Mouse (Mus musculus) right cerebral cortex, adult 18-20 months (tissue): ENCODE data around the gene Wdr89.
"Not testable (repeated sequence)": the region's sequence is repeated elsewhere in the genome, so short reads cannot be mapped to it uniquely, and the experiment has no call there.

Experiments
- DNase-seq: peaks from one replicate; pipeline ENCODE4 v3.0.0; 2022; ENCODE audit warnings: mixed read lengths

The Wdr89 gene

GRCm38 (mm10) chr12:75669258-75670106 lies at the start of gene Wdr89:
Wdr89 (minus strand) TSS chr12:75669537.
- DNase-seq = peak; percentile 100

- no peak for DNase-seq
Measured at GRCm38 (mm10) chr12:75713596-75713995, 44.3 kb upstream of the Wdr89 start.

- not testable (repeated sequence) for DNase-seq
Measured at GRCm38 (mm10) chr12:75712905-75713304, 43.6 kb upstream of the Wdr89 start.

- no peak for DNase-seq
Measured at GRCm38 (mm10) chr12:75710596-75711376, 41.4 kb upstream of the Wdr89 start.

GRCm38 (mm10) chr12:75709506-75709905 lies 40.2 kb upstream of the Wdr89 start:
- no peak for DNase-seq

GRCm38 (mm10) chr12:75706670-75707069 lies 37.3 kb upstream of the Wdr89 start:
- DNase-seq = no peak

GRCm38 (mm10) chr12:75702739-75703122 lies 33.4 kb upstream of the Wdr89 start:
- DNase-seq = no peak

GRCm38 (mm10) chr12:75702084-75702738 lies 32.9 kb upstream of the Wdr89 start:
- no peak for DNase-seq

- no peak for DNase-seq
Measured at GRCm38 (mm10) chr12:75701173-75702083, 32.1 kb upstream of the Wdr89 start.

- DNase-seq = no peak
Measured at GRCm38 (mm10) chr12:75698692-75699091, 29.4 kb upstream of the Wdr89 start.

GRCm38 (mm10) chr12:75695845-75696244 lies 26.5 kb upstream of the Wdr89 start:
- not testable (repeated sequence) for DNase-seq

- DNase-seq = no peak
Measured at GRCm38 (mm10) chr12:75689003-75689402, 19.7 kb upstream of the Wdr89 start.

GRCm38 (mm10) chr12:75687314-75687713 lies 18.0 kb upstream of the Wdr89 start:
- no peak for DNase-seq

GRCm38 (mm10) chr12:75684026-75684425 lies 14.7 kb upstream of the Wdr89 start:
- not testable (repeated sequence) for DNase-seq

- no peak for DNase-seq
Measured at GRCm38 (mm10) chr12:75683598-75683997, 14.3 kb upstream of the Wdr89 start.

GRCm38 (mm10) chr12:75682842-75683241 lies 13.5 kb upstream of the Wdr89 start:
- DNase-seq = no peak

- no peak for DNase-seq
Measured at GRCm38 (mm10) chr12:75681101-75681500, 11.8 kb upstream of the Wdr89 start.

GRCm38 (mm10) chr12:75678393-75678792 lies 9.1 kb upstream of the Wdr89 start:
- DNase-seq = no peak

- no peak for DNase-seq
Measured at GRCm38 (mm10) chr12:75672630-75673029, 3.3 kb upstream of the Wdr89 start.

- no peak for DNase-seq
Measured at GRCm38 (mm10) chr12:75671759-75672315, 2.5 kb upstream of the Wdr89 start.

- no peak for DNase-seq
Measured at GRCm38 (mm10) chr12:75670611-75671010, 1.3 kb upstream of the Wdr89 start.

GRCm38 (mm10) chr12:75668916-75669257 lies 450 bp downstream of the Wdr89 start:
- no peak for DNase-seq
